Mouse (Mus musculus) lung, embryonic 14.5 days (tissue): ENCODE measurements around the gene Slc5a10. TPM values are rescaled to one million over a fixed set of nuclear protein-coding genes. Genes with fewer than 3 reads are reported as not detected.

Experiments used
- ATAC-seq: fragments of 200-750 bp; cut with Nextera tagmentation; 2 replicates; pipeline ENCODE4 v1.8.0; 2017; ENCODE audit warnings: mild to moderate bottlenecking, moderate TSS enrichment, moderate library complexity; ENCODE audit not compliant: insufficient read depth
- DNase-seq: peaks from one replicate; pipeline ENCODE4 v3.0.0-alpha.2; 2015
- H3K27ac ChIP-seq: fragments of 300-500 bp; sonication (generic); 2 replicates; pipeline ENCODE4 v1.5.1; 2014; ENCODE audit warnings: low read depth, mild to moderate bottlenecking, moderate library complexity
- H3K27me3 ChIP-seq: fragments of 300-500 bp; sonication (generic); 2 replicates; pipeline ENCODE4 v1.6.1; 2014; ENCODE audit warnings: low read length, control low read depth; ENCODE audit not compliant: insufficient read depth
- H3K36me3 ChIP-seq: fragments of 300-500 bp; sonication (generic); 2 replicates; pipeline ENCODE4 v1.6.1; 2014; ENCODE audit warnings: control low read depth; ENCODE audit not compliant: insufficient read depth
- H3K4me1 ChIP-seq: fragments of 300-500 bp; sonication (generic); 2 replicates; pipeline ENCODE4 v1.6.1; 2014; ENCODE audit warnings: antibody characterized with exemption, control low read depth; ENCODE audit not compliant: insufficient read depth
- H3K4me2 ChIP-seq: fragments of 300-500 bp; sonication (generic); 2 replicates; pipeline ENCODE4 v1.6.1; 2014; ENCODE audit warnings: mild to moderate bottlenecking
- H3K4me3 ChIP-seq: fragments of 300-500 bp; sonication (generic); 2 replicates; pipeline ENCODE4 v1.5.1; 2014; ENCODE audit warnings: low read depth, low read length
- H3K9ac ChIP-seq: fragments of 300-500 bp; sonication (generic); 2 replicates; pipeline ENCODE4 v1.6.1; 2014
- H3K9me3 ChIP-seq: fragments of 300-500 bp; sonication (generic); 2 replicates; pipeline ENCODE4 v1.6.1; 2016; ENCODE audit warnings: low read depth, low read length, control low read depth
- CTCF ChIP-seq: IDR thresholded peaks from 2 replicates; pipeline ENCODE4 v1.5.1; 2016; ENCODE audit warnings: antibody characterized with exemption, low read depth
- WGBS: fragments of 180-500 bp; shearing (Covaris S2); extraction: QIAGEN DNeasy Blood & Tissue Kit; methylation state at CpG from one replicate; pipeline ENCODE4 v1.1.7; 2014; 5-methylcytosine and 5-hydroxymethylcytosine counted together
- polyA plus RNA-seq: library from polyadenylated mRNA; unstranded; fragments of >200 nt; fragmentation: Nextera tagmentation; extraction: Ambion mirVana; gene quantifications from 2 replicates; pipeline ENCODE4 v1.2.1, GENCODE M21; 2014

Gene Slc5a10
- polyA plus RNA-seq, 1 experiment from 2014 or later: not detected

- H3K9ac ChIP-seq: no peak overlapping the region
- ATAC-seq: no peak
- no peaks in the 10 kb centered on the region for H3K36me3 ChIP-seq
- H3K27ac ChIP-seq: no peak overlapping the region
- no peaks in the 10 kb centered on the region for H3K27me3 ChIP-seq
- no peak for TF ChIP-seq CTCF
- no peak overlapping the region for H3K4me2 ChIP-seq
- no peak overlapping the region for H3K4me3 ChIP-seq
- DNase-seq: no peak
- H3K9me3 ChIP-seq: no peaks in the 10 kb centered on the region
- WGBS: 77% methylated on average over 7 of the region's 7 CpGs
- peaks cover 3% of the 10 kb centered on the region for H3K4me1 ChIP-seq
Measured at GRCm38 (mm10) chr11:61648749-61649115, 71.9 kb downstream of the Slc5a10 start.

DNA sequence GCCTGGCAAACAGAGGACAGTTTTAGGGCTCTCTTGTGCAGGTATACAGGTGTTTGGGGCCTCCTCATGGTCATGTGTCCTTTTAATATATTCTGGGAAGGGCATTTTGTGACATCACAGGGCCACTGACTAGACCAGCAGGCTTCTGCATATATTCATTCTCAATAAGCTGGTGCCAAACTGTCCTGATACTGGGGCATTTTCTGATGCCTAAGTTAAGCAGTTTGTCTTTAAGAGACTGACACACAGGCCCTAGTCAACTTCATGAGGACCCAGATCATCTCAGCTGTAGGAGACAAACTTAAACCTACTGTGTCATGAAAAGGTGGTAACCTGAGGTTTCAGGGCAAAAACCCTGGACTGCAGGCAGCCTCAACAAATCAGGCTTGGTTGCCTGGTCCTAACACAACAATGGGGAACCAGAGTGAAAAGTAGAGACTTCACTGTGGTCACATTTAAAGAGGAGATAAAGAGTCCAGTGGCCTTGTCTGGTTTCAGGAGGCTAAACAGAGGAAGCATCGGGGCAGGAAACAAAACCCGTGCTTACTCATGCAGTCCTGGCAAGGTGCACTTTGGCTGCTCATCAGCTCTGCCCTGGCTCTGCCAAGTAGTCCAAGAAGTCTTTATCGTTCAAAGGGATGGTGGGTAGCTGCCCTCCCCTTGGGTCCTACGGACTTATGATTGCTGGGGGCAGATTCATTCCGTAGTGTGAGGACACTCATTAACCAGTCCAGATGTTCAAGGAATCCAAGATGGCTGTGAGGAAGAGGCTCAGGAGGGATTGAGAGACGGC, 72.5 kb downstream of the Slc5a10 start:
- ATAC-seq (no peak), DNase-seq (peak; percentile 21)
- no peak overlapping the region for H3K4me3 ChIP-seq
- H3K9me3 ChIP-seq: no peaks in the 10 kb centered on the region
- no peak for TF ChIP-seq CTCF
- H3K27ac ChIP-seq: no peak overlapping the region
- no peaks in the 10 kb centered on the region for H3K27me3 ChIP-seq
- WGBS: 62% methylated on average over 6 of the region's 6 CpGs
- H3K4me1 ChIP-seq: peaks cover 3% of the 10 kb centered on the region
- H3K4me2 ChIP-seq: no peak overlapping the region
- H3K36me3 ChIP-seq: no peaks in the 10 kb centered on the region
- H3K9ac ChIP-seq: no peak overlapping the region

DNA sequence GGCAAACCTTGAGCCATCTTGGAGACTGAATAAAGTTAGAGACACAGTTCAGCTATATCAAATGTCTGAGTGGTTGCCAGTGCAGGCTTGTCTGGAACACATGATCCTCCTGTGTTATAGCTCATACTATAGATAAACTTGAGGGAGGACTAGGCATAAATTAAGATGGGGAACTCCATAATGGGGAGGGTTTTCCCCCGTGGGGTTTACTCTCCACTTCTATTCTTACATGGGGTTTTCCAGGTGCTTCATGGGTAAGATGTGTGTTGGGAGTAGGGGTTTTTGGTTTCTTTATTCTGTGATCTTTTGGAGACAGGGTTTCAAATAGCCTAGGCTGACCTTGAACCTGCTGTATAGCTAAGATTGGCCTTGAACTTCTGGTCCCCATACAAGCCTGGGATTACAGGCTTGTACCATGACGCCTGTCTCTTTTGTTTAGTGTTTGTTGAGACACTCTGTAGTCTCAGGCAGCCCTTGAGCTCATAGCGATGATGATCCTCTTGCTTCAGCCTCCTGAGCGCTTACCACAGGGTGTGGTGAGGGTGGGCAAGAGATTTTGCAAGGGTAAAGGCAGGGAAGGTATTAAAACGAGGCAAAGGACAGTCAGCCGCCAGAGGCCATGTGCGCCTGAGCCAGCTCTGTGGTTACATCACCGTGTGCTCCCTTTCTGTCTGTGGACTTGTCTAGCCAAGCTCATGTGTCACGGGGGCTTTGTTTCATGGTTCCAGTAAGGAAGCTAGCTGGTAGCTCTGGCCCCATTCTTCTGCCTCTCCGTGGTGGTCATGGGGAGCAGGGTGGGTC, 73.3 kb downstream of the Slc5a10 start:
- H3K36me3 ChIP-seq: no peaks in the 10 kb centered on the region
- DNase-seq: no peak

DNA sequence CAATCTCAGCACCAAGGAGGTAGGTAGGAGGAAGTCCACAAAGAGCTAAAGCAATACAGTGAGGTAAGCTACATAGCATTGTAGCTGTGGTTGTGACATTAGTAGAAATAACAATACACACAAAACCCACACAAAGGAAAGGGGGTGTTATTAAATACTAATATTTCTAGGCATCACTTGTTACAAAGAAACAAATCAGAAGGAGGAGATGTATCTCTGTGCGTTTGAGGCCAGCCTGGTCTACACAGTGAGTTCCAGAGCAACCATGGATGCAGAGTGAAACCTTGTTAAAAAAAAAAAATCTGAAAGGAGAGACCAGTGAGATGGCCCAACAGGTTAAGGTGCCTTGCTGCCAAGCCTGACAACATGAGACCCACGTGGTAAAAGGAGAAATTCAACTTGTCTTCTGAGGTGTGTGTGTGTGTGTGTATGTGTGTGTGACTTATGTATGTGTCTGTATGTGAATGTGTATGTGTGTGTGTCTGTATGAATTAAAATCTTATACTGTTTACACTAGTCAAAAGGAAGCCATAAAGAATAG, 74.1 kb downstream of the Slc5a10 start:
- no peaks in the 10 kb centered on the region for H3K36me3 ChIP-seq
- 58% methylated on average over 2 of the region's 2 CpGs for WGBS
- TF ChIP-seq CTCF: no peak
- no peak overlapping the region for H3K4me3 ChIP-seq
- peaks cover 3% of the 10 kb centered on the region for H3K4me1 ChIP-seq
- no peaks in the 10 kb centered on the region for H3K9me3 ChIP-seq
- no peak overlapping the region for H3K4me2 ChIP-seq
- H3K9ac ChIP-seq: no peak overlapping the region
- ATAC-seq: no peak
- H3K27me3 ChIP-seq: no peaks in the 10 kb centered on the region
- H3K27ac ChIP-seq: no peak overlapping the region
- no peak for DNase-seq

More for the DNA sequence above, 73.3 kb downstream of the Slc5a10 start:
- TF ChIP-seq CTCF: no peak
- H3K9me3 ChIP-seq: no peaks in the 10 kb centered on the region
- no peak overlapping the region for H3K4me3 ChIP-seq
- H3K4me1 ChIP-seq: peaks cover 3% of the 10 kb centered on the region
- H3K9ac ChIP-seq: no peak overlapping the region
- no peak overlapping the region for H3K4me2 ChIP-seq
- H3K27ac ChIP-seq: no peak overlapping the region
- ATAC-seq: no peak
- WGBS: 71% methylated on average over 10 of the region's 10 CpGs
- no peaks in the 10 kb centered on the region for H3K27me3 ChIP-seq

GRCm38 (mm10) chr11:61645357-61645857, 75.2 kb downstream of the Slc5a10 start:
- Histone ChIP-seq H3K4me2 (no peak overlapping the region), H3K4me3 (no peak overlapping the region), H3K9ac (no peak overlapping the region), H3K27ac (peak overlapping the region; percentile 59; the same call in 1 of the 2 replicates), H3K36me3 (no peaks in the 10 kb centered on the region), H3K4me1 (peaks cover 3% of the 10 kb centered on the region), H3K27me3 (no peaks in the 10 kb centered on the region), H3K9me3 (no peaks in the 10 kb centered on the region)
- ATAC-seq: no peak
- no peak for TF ChIP-seq CTCF
- WGBS: 55% methylated on average over 5 of the region's 5 CpGs
- no peak for DNase-seq

DNA sequence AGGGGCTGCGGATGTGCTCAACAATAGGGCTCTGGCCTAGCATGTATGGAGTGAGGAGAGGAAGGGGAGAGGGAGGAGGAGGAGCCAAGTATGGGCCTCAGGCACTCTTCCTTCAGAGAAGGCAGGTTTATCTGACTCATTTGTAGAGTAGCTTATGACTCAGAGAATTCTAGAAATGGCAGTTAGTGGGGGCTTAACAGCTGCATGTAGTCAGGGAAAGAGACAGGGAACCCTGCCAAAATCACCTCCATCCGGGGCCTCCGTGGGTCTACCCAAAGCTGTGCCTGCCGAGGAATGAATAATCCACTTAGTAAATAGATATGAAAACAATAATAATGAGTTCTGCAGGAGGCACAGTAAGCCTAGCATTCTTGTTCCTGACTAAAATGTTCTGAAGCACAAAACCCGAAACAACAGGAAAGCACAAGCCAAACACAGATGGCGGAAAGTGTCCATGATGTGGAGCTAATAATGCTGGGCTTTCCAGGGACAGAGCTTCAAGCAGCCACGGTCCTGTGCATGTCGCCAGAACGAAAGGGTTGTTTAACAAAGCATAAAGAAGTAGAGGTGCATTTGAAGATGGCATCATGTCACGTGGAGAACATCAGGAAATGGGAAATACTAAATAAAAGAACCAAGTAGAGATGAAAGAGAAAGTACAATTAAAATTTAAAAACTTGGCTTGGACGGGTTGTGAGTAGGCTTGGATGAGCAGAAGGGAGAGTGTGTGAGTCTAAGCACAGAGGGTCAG, 75.9 kb downstream of the Slc5a10 start:
- Histone ChIP-seq H3K36me3 (no peaks in the 10 kb centered on the region), H3K27ac (peak overlapping the region; percentile 59), H3K4me2 (no peak overlapping the region), H3K27me3 (no peaks in the 10 kb centered on the region), H3K4me3 (no peak overlapping the region), H3K4me1 (peaks cover 3% of the 10 kb centered on the region), H3K9ac (no peak overlapping the region), H3K9me3 (no peaks in the 10 kb centered on the region)
- peak; percentile 78 for DNase-seq
- TF ChIP-seq CTCF: no peak
- 34% methylated on average over 11 of the region's 11 CpGs for WGBS
- ATAC-seq: peak; percentile 41; the same call in 1 of the 2 replicates
